Mouse (Mus musculus) neural tube, embryonic 12.5 days (tissue): ENCODE measurements at regions not wholly inside any gene's neighbourhood (a gene's known extent, or its start where the extent isn't known, plus 50 kb on each side); places are given as distances from the start of the nearest gene placed in this dataset.

Experiments used
- ATAC-seq: fragments of 200-750 bp; cut with Nextera tagmentation; 2 replicates; pipeline ENCODE4 v1.8.0; 2017; ENCODE audit warnings: low read depth, mild to moderate bottlenecking, moderate TSS enrichment, moderate library complexity; ENCODE audit not compliant: low FRiP score
- H3K27ac ChIP-seq: fragments of 300-500 bp; sonication (generic); 2 replicates; pipeline ENCODE4 v1.5.1; 2016
- H3K27me3 ChIP-seq: fragments of 300-500 bp; sonication (generic); replicated peaks from 2 replicates; pipeline ENCODE4 v1.6.1; 2016; ENCODE audit warnings: mild to moderate bottlenecking
- H3K36me3 ChIP-seq: fragments of 300-500 bp; sonication (generic); 2 replicates; pipeline ENCODE4 v1.6.1; 2016; ENCODE audit warnings: mild to moderate bottlenecking
- H3K4me1 ChIP-seq: fragments of 300-500 bp; sonication (generic); 2 replicates; pipeline ENCODE4 v1.6.1; 2016
- H3K4me2 ChIP-seq: fragments of 300-500 bp; sonication (generic); replicated peaks from 2 replicates; pipeline ENCODE4 v1.6.1; 2016; ENCODE audit warnings: mild to moderate bottlenecking
- H3K4me3 ChIP-seq: fragments of 300-500 bp; sonication (generic); 2 replicates; pipeline ENCODE4 v1.5.1; 2016
- H3K9ac ChIP-seq: fragments of 300-500 bp; sonication (generic); 2 replicates; pipeline ENCODE4 v1.6.1; 2016; ENCODE audit warnings: mild to moderate bottlenecking
- H3K9me3 ChIP-seq: fragments of 300-500 bp; sonication (generic); 2 replicates; pipeline ENCODE4 v1.6.1; 2016; ENCODE audit warnings: mild to moderate bottlenecking
- WGBS: fragments of 180-500 bp; shearing (Covaris S2); methylation state at CpG from one replicate; pipeline ENCODE4 v1.1.7; 2016; 5-methylcytosine and 5-hydroxymethylcytosine counted together

DNA sequence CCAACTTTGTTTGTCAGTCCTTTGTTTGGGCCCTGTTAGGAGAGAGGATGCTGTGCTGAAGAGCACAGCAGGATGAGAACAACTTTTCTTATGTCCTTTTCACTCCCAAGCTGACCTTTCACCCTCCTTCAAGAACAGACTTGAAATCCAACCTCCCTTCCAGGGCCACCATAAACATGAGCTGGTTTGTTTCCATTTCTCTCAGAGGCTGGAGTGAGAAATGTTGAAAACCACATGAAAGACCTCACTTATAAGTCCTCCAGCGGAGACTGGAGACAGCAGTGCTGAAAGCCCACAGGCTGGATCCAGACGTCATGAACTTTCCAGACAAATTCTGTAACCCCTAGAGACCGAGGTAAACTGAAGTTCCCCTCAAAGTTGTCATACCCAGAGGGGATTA, 761.3 kb downstream of the Flrt2 start:
- H3K27me3 ChIP-seq, result no peaks in the 10 kb centered on the region
- H3K4me2 ChIP-seq, result no peak overlapping the region
- WGBS, result 9% methylated on average over 3 of the region's 3 CpGs
- H3K27ac ChIP-seq, result no peak overlapping the region
- no peak for ATAC-seq
- no peak overlapping the region for H3K9ac ChIP-seq
- no peaks in the 10 kb centered on the region for H3K36me3 ChIP-seq
- H3K4me1 ChIP-seq, result 0 out of 2 replicates have a peak, but pooled peaks cover 3% of the 10 kb centered on the region
- no peaks in the 10 kb centered on the region for H3K9me3 ChIP-seq
- H3K4me3 ChIP-seq, result no peak overlapping the region

DNA sequence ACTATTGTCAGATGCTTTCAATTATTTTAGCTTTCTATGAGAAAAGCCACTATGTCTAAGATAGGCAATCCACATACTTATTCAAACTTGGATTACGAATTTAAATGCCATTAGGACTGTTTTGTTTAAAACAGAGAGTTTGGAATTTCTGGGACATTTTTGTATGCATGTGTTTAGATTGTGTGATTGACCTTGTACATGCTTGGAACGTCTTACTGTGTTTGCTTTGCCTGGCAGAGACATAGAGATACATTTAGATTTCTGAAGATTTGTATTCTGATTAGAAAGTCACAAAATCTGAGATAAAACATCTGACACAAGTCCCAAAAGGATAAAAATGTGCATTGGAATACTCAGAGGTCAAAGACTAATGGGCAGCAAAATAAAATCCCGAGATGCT, 784.3 kb downstream of the Flrt2 start:
- Histone ChIP-seq H3K4me3 (no peak overlapping the region), H3K27ac (no peak overlapping the region), H3K36me3 (no peaks in the 10 kb centered on the region), H3K4me1 (no peaks in the 10 kb centered on the region), H3K9me3 (no peaks in the 10 kb centered on the region), H3K9ac (no peak overlapping the region), H3K27me3 (no peaks in the 10 kb centered on the region), H3K4me2 (no peak overlapping the region)
- ATAC-seq, result no peak
- 71% methylated on average over 3 of the region's 3 CpGs for WGBS

GRCm38 (mm10) chr12:96488448-96488960, 796.5 kb downstream of the Flrt2 start:
- H3K4me3 ChIP-seq, result no peak overlapping the region
- 85% methylated on average over 1 of the region's 1 CpGs for WGBS
- no peak overlapping the region for H3K27ac ChIP-seq
- H3K9ac ChIP-seq, result no peak overlapping the region
- no peak for ATAC-seq
- no peaks in the 10 kb centered on the region for H3K9me3 ChIP-seq
- no peaks in the 10 kb centered on the region for H3K4me1 ChIP-seq
- H3K27me3 ChIP-seq, result no peaks in the 10 kb centered on the region
- no peaks in the 10 kb centered on the region for H3K36me3 ChIP-seq
- H3K4me2 ChIP-seq, result no peak overlapping the region

DNA sequence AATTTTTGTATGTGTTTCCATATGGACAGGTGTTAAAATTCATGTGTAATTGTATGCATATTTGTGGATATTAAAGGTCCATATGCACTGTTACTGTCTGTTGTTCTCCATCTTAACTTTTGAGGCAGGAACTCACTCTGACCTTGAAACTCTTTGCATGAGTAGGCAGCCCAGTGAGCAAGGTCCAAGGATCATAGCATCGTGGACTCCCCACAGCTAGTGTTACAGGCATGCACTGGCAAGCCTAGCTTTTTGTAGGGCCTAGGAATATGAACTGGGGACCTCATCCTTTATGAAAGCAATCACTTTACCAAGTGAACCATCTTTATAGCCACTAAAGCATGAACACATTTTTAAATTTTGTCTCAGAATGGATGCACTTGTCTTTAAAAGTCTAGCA, 817.6 kb downstream of the Flrt2 start:
- Histone ChIP-seq H3K4me1 (no peaks in the 10 kb centered on the region), H3K4me3 (no peak overlapping the region), H3K27ac (no peak overlapping the region), H3K4me2 (no peak overlapping the region), H3K9ac (no peak overlapping the region), H3K27me3 (no peaks in the 10 kb centered on the region), H3K9me3 (no peaks in the 10 kb centered on the region), H3K36me3 (no peaks in the 10 kb centered on the region)
- whole genome bisulfite sequencing, result 85% methylated on average over 1 of the region's 1 CpGs
- ATAC-seq, result no peak

DNA sequence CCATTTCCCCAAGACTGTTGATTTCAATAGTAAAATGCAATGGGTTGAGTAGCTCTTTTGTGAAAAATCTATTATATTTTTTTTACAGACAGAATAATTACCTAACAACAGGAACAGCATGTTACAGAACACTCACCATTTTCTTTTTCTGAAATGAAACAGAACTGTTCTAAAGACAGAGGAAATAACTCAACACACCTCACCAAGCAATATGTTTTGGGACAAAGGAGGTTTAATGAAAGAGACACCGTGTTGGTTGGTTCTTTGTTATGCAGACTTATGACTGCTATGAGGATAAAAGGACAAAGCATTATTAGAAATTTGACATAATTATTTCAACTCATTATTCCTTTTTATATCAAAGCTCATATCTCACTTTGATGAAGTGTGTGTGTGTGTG, 866.8 kb downstream of the Flrt2 start:
- H3K27me3 ChIP-seq, result no peaks in the 10 kb centered on the region
- H3K4me3 ChIP-seq, result no peak overlapping the region
- no peak overlapping the region for H3K9ac ChIP-seq
- no peaks in the 10 kb centered on the region for H3K9me3 ChIP-seq
- ATAC-seq, result no peak
- H3K4me1 ChIP-seq, result no peaks in the 10 kb centered on the region
- no peak overlapping the region for H3K27ac ChIP-seq
- 75% methylated on average over 1 of the region's 1 CpGs for WGBS
- no peak overlapping the region for H3K4me2 ChIP-seq
- H3K36me3 ChIP-seq, result no peaks in the 10 kb centered on the region

DNA sequence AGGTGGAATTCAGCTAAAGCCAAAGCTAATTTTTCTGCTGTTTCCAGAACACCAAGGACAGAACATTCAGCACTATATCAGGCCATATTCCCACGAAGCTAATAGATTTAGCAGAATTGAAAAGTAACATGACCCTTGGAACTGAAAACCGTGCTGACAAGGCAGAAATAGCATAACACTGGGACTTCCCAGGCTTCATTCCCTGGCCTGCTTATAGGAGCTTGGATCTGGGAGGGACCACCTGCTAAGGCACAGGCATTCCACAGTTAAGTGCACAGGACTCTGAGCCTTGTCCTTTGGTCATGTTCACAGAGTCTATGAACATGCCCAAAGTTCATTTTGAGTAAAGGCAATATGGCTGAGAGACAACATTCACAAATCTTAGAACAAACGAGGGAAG, 902.8 kb downstream of the Flrt2 start:
- no peaks in the 10 kb centered on the region for H3K27me3 ChIP-seq
- ATAC-seq, result no peak
- H3K27ac ChIP-seq, result no peak overlapping the region
- no peak overlapping the region for H3K4me3 ChIP-seq
- H3K36me3 ChIP-seq, result no peaks in the 10 kb centered on the region
- WGBS, result 68% methylated on average over 3 of the region's 3 CpGs
- H3K9ac ChIP-seq, result no peak overlapping the region
- H3K4me1 ChIP-seq, result no peaks in the 10 kb centered on the region
- H3K4me2 ChIP-seq, result no peak overlapping the region
- no peaks in the 10 kb centered on the region; the same call in 1 of the 2 replicates for H3K9me3 ChIP-seq

DNA sequence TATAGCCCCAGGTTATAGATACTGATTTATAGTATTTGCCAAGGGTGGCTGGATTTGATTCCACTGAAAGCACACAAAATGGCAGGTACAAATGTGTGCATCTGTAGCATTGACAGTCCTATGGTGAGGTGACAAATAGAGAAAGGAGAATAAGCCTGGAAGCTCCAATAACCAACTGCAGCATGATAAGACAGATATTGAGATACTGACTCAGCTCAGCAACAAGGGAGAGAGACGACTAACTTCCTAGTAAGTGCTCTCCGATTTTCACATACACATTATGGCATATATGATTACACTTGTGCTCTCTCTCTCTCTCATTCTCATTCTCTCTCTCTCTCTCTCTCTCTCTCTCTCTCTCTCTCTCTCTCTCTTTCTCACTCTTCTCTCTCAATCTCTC, 923.1 kb downstream of the Flrt2 start:
- H3K4me3 ChIP-seq, result no peak overlapping the region
- H3K27ac ChIP-seq, result no peak overlapping the region
- no peaks in the 10 kb centered on the region for H3K36me3 ChIP-seq
- no peaks in the 10 kb centered on the region for H3K27me3 ChIP-seq
- no peaks in the 10 kb centered on the region for H3K9me3 ChIP-seq
- H3K4me2 ChIP-seq, result no peak overlapping the region
- H3K9ac ChIP-seq, result no peak overlapping the region
- no peaks in the 10 kb centered on the region for H3K4me1 ChIP-seq
- no peak for ATAC-seq
- WGBS, result 93% methylated on average over 2 of the region's 2 CpGs

DNA sequence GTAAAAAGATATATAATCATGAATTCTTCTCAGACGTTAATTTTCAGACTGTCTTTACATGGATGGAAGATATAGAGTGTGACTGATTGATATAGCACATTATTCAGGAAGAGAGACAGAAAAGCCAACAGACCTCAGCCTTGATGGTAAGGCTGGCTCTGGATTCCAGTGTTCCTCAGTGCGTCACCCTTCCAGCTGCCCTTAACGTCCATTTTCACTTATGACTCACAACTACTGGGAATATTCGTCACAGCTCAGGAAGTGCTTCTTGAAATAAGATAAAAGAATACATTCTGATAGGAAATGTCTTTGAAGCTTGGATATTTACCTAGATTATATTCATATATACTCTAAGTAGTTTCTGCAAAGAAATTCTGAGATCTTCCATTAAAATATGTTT, 923.8 kb downstream of the Flrt2 start:
- WGBS, result 85% methylated on average over 4 of the region's 4 CpGs
- no peak overlapping the region for H3K4me2 ChIP-seq
- no peaks in the 10 kb centered on the region for H3K36me3 ChIP-seq
- H3K27me3 ChIP-seq, result no peaks in the 10 kb centered on the region
- H3K4me1 ChIP-seq, result no peaks in the 10 kb centered on the region
- no peak overlapping the region for H3K4me3 ChIP-seq
- H3K9me3 ChIP-seq, result no peaks in the 10 kb centered on the region
- ATAC-seq, result no peak
- no peak overlapping the region for H3K9ac ChIP-seq
- H3K27ac ChIP-seq, result no peak overlapping the region

- no peak overlapping the region for H3K4me2 ChIP-seq
- H3K27ac ChIP-seq, result no peak overlapping the region
- no peaks in the 10 kb centered on the region for H3K4me1 ChIP-seq
- no peak overlapping the region for H3K4me3 ChIP-seq
- H3K9me3 ChIP-seq, result no peaks in the 10 kb centered on the region
- no peak for ATAC-seq
- no peaks in the 10 kb centered on the region for H3K36me3 ChIP-seq
- no peak overlapping the region for H3K9ac ChIP-seq
- WGBS, result 90% methylated on average over 2 of the region's 2 CpGs
- H3K27me3 ChIP-seq, result no peaks in the 10 kb centered on the region
Observed at GRCm38 (mm10) chr12:96617226-96617625, 925.2 kb downstream of the Flrt2 start.
